Mouse (Mus musculus) retina, embryonic 14.5 days (tissue): ENCODE data around the gene Spata46.

Source experiments
- DNase-seq: peaks from one replicate; pipeline ENCODE4 v3.0.0-alpha.2; 2015; ENCODE audit warnings: low spot score

The Spata46 gene

GRCm38 (mm10) chr1:170343081-170343480 is 34.5 kb downstream of the Spata46 start:
- DNase-seq, result no peak

DNA sequence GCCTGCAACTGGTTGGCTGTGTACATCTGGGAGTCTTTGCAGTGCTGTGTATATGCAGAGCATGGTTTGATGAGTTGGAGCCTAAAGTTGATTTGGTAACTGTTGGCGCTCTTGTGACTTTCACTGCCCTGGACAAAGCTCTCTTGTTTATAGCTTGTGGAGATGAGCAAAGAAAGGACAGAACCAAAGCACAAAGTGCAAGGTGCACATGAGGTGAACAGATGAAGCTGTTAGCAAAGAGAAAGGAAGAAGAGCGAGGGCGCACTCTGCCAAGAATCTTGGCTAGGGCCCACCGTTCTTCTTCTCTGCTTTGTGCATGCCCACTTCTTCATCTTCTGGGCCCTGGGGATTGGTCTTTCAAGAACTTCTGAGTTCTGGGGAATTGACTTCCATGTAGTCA is 35.3 kb downstream of the Spata46 start:
- no peak for DNase-seq

GRCm38 (mm10) chr1:170346266-170346665 is 37.7 kb downstream of the Spata46 start:
- DNase-seq, result no peak

GRCm38 (mm10) chr1:170351080-170351479 is 42.5 kb downstream of the Spata46 start:
- DNase-seq, result no peak

- no peak for DNase-seq
Measured at GRCm38 (mm10) chr1:170353335-170353734, 44.7 kb downstream of the Spata46 start.

DNA sequence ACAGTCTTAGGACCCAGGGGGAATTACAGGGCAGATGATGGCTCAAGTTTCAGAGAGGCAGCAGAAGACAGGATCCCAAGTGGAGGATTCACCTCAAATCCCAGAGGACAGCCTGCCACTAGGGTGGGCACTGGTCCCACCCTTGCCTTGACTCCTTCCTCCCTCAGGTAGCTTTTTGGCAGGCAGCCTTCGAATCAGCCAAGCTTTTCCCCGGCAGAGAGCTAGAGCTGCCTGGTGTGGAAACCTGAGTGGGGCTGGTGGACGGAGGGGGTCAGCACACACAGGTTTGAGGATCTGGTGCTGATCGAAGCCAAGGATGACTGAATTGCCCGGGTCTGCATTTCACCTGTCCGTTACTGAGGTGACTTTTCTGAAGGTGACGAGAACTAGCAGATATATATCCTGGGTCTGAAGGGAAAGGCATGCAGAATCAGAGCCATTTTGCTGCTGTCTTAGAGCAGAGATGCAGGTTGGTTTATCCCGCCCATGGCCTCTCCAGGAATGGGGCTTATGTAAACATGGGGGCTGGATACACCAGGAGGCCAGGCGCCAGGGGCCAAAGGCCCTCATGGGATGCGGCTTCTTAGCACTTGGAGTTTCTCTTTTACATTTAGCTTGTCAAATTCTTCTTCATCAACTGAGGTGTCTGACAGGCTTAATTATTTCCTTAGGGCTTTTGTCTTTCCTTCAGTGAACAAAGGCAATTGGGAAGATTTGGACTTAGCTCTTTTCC is 51.7 kb downstream of the Spata46 start:
- no peak for DNase-seq
